Mouse (Mus musculus) left cerebral cortex, postnatal 4 days (tissue): Measurements from ENCODE around the gene Tcp11l2. TPM values are rescaled to one million over a fixed set of nuclear protein-coding genes. Genes with fewer than 3 reads are reported as not detected.
A peak's percentile ranks its signal among the peaks of the same experiment; 100 is the strongest.

Source experiments
- DNase-seq: peaks from one replicate; pipeline ENCODE4 v3.0.0-alpha.2; 2022
- intact Hi-C: fragments of 180-260 bp; cut with DNase I; formaldehyde crosslinking; loops from one replicate; pipeline ENCODE4 v1.15.1; 2025
- total RNA-seq, 2 experiments: library from RNA; stranded (reverse); gene quantifications; 2 replicates each; pipeline ENCODE4 v1.2.3; 2021

Tcp11l2 gene
- total RNA-seq, 2 experiments from 2014 or later, result 14.2 to 15.5 TPM

DNA sequence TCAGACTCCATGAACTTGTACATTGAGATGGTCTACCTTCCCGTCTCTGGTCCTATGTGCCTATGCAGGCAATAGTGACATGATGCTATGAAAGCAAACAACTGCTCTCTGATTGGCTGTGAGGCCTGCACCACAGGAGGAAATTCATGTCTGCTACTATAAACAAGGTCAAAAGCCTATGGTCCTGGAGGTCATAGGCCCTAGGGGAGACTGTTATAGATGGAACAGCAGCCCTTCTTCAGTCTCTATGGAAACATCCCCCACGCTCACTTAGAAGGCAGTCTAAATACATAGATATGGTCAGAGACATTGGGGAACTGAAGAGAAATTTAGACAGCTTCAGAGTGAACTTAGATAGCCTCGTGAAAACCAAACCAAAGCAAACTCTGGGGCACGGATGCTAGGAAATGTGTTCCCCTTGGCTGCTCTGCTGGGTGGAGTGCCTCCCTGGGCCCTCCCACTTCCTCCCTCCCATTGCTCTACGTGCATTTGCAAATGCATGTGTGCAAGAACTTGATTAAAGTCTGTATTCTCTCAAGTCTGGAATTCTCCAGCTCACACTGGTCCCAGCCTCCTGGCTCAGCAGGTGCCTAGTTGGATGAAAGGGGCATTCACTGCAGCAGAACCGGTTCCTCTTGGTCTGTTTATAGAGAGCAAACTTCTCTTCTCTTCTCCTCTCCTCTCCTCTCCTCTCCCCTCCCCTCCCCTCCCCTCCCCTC, 22.0 kb upstream of the Tcp11l2 start:
- intact Hi-C loops, result no loop called here
- DNase-seq, result no peak

DNA sequence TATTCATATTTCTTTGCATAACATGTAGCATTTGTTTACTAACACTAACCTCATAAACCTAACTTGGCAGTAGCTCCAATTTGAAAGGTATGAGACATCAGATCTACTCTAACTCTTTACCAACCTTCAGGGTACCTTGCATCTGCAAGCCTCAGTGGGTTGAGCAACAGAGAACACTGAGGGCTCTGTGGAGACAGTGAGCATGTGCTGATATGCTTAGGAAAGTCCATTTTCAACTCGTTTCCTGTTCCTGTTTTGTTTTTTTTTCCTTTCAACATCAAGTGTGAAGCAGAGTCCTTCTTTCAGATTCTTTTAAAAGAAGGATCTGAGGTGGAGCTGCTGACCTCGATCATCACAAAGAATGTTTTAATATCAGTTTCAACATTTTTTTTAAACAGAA, 20.3 kb upstream of the Tcp11l2 start:
- intact Hi-C loops, result no loop called here
- no peak for DNase-seq

DNA sequence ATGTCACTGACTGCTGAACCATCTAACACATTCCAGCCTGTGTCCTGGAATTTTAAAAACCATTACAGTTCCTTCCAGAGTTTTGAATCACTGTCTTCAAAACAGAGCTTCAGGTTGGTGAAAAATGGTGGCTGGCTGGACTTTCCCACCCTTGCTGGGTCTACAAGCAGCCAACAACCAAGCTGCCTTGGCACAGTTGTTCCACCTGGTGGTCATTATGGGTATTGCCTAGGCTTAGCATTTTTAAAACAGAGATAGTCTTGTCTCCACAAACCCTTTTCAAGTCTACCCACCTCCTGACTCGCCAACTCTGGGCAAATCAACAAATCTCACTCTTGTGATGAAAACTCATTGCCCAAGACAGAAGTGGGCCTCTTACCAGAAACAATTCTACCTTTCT, 17.9 kb upstream of the Tcp11l2 start:
- no peak for DNase-seq
- intact Hi-C loops, result no loop called here

DNA sequence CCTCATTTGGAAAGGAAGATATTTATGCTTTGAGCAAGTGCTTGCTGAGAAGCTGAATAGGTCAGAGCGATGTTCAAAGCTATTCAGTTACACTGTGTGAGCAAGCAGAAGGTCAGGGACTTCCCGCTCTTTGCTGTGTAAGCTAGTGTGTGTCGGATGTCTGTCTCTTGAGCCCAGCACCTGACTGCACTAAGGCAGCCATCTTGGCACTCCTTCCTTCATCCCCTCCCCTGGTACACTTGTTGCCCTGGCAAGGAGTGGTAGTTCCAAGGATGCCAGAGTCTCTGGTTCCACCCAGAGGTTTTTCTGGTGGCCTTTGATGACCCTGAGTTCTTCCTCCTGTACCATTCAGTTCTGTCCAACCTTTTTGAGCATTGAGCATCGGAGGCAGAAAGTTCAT, 16.4 kb upstream of the Tcp11l2 start:
- intact Hi-C loops, result no loop called here
- DNase-seq, result no peak

DNA sequence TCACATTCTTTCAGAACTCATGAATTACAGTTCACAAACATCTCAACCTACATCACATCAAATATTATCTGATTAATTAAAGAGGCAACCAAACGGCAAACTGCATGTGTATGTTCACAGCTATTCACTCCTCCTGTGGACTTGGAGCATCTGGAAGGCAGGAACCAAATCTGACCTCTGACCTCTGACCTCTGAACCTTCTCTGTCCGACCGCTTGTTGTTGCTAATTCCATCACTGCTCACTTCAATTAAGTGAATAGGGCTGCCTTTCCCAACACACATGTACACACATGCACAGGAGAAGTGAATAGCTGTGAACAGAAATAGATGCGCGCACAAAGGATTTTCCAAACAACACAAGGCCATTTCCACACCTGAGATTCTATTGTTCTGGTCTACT, 14.3 kb upstream of the Tcp11l2 start:
- intact Hi-C loops, result no loop called here

DNA sequence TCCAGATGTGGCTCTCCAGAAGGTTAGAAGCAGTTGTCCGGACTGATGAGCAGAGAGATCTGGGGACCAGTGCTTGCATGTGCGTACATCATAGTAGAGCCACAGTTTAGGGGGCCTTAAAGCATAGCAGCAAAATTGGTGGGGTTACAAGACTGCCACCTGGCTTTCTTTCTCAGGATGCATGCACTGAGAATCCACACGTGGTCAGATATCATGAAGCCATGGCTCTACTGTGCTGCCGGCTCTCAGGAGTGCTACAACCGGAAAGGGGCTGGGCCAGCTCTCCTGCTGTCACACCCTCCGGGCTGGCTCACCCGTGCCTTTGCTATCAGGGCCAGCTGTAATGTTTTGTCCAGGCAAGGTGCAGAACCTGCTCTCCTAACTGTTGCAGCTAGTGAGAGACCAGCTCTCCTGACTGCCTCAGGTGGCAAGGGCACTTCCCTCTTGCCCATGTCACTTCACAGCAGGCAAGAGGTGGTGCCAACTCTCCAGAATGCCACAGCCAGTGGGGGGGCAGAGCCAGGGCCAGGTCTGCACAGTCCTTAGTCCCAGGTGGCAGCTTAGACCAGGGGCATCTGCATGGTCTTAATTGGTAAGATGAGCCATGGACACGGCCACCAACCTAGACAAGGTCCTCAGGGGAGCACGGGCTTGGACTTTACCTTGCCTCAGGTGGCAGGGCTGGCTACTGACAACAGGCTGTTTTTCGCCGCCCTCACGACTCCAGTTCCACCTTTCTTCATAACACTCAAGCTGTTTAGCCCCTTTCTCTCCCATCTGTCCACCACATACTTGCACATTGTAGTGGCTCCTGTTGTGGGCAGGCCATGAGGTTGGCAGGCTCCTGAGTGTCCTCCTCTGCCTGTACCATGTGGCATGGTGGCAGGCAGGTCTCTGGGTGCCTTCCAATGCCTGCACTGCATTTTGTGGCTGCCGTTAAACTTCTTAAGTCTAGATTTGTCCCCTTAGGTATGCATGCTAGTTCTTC, 13.6 kb upstream of the Tcp11l2 start:
- DNase-seq, result peak; percentile 28
- intact Hi-C loops, result no loop called here

More for the DNA sequence above, 14.3 kb upstream of the Tcp11l2 start:
- DNase-seq, result no peak

DNA sequence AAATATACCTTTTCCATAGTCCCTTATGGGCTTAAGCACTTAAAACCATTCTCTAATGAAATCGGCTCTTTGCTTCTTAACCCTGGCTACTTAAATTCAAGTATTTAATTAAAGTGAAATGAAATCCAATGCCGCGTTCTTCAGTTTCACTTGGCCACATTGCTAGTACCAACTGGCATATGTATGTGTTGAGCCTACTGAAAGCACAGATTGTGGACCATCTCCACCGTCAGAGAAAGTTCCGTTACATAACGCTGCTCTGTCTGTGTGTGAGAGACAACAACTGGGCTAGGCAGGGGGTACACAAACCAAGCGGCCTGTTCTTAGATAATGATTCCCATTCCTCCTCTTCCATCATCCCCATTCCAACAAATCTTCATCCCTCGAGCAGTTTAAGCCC, 12.0 kb upstream of the Tcp11l2 start:
- no peak for DNase-seq
- intact Hi-C loops, result no loop called here

DNA sequence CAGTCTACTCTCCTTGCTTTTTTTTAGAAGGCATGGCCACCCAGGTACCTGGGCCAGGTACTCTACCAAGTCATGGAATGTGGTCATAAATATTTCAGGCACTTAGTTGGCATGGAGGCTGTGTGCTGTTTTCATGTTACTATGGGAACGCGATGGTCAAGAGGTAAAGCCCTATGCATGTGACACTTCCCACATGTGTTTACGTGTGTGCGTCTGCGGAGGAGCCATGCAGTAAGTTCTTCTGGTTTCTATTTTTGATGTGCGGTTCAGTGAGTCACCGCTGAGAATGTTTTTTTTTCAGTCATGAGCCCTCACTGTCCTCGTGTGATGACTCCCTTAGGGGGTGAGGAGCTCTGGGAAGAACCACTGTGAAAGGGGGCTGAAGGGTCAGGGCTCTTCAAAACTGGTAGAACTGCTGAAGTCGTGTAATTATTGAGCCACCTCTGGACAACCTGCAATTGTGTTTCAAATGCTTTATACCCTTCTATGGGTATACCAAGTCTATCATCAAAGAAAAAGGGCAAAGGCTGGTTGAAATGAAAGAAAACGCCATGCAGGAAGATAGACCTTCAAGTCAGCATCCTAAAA, 5.3 kb upstream of the Tcp11l2 start:
- intact Hi-C loops, result no loop called here
- no peak for DNase-seq

DNA sequence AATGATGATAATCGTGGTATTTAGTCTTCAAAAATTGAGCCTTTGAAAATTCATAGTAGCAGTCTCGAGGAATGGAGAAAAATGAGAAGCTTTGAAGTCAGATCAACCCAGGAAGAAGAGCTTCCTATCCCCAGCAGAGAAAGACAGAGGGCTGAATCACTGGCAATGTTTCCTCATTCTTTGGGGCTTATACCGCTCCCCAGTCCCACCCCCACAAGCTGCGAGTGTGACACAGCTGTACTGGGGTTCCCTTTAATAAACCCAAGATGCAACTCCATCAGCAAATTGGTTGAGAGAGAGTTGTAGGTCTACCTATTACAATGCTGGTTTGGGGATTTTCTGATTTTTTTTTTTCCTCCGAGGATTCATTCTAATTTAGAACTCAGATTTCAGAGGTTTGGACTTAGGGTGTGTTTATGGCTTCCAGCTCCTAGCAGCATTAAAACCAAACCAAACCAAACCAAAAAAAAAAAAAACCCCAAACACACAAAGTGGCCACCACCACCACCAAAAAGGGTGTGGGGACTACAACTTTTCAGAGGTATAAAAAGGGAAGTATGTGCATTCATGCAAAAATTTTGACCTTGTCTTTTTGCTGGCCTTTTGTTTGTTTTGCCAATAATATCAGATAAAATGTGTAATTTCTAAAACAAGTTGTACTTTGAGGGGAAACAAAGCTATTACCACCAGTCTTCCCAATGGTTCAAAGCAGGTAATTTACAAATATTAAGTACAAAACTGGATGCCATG, 2.6 kb upstream of the Tcp11l2 start:
- intact Hi-C loops, result no loop called here
- no peak for DNase-seq

DNA sequence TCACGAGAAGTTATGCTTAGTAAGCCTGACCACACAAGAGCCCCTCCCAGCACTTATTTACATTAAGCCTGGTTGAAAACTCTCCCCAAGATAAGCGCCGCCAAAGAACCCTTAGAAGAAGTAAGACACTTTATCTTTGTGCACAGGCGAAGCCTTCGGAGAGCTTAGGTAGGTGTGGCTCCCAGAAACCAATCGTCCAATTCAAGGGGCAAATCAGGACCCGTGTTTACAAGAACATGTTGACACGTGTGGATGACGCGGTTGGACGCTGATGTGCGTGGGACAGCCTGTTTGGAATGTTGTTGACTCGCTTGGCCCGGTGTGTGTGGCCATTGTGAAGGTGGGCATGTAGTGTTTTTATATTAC, 414 bp upstream of the Tcp11l2 start:
- no peak for DNase-seq
- intact Hi-C loops, result no loop called here

DNA sequence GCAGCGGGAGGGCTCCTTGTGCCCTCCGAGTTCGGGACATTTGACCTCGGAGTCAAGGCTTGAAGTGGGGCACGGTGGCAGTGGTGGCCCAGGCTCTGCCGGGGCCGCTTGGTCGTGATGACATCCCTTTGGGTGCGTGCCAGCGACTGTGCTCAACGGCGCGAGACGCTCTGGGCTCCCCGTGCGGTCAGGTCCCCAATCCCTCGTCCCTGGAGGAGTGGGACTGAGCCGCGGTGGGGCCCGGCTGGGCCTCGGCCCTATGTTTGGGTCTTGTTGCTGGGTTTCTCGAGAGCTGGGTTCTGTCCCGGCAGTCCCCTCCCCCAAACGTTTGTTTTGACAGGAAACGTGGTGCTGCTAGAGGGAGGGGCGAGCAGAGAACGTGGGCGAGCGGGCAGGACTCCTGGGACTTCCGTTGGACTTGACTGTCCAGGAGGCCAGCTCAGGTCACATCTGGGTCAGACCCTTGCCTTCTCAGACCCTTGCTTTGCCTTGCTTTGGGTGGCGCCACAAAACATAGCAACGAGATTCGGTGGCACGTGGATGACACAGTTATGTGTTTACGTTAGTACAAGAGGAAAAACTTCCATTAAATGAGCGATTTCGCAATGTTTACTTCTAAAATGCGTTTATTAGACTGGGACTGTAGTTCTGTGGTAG, 773 bp downstream of the Tcp11l2 start:
- peak; percentile 72 for DNase-seq
- intact Hi-C loops, result no loop called here

DNA sequence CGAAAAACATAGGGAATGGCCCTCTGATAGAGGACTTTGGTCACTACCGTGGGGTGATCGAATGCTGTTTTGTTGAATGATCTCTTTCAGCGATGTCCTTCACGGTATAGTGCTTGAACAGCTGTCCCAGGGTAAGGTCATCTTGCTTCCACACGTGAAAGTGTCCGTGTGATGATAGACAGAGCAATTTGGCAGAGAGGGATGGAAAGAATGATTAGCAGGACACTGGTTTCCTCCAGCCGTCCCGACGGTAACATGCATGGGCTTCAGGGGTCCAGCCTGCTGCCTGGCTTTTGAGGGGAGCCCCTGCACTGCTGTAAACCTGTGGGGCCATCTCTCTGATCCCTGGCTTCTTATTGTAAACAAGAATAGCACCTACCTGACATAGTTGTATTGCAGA, 2.3 kb downstream of the Tcp11l2 start:
- intact Hi-C loops, result no loop called here

DNA sequence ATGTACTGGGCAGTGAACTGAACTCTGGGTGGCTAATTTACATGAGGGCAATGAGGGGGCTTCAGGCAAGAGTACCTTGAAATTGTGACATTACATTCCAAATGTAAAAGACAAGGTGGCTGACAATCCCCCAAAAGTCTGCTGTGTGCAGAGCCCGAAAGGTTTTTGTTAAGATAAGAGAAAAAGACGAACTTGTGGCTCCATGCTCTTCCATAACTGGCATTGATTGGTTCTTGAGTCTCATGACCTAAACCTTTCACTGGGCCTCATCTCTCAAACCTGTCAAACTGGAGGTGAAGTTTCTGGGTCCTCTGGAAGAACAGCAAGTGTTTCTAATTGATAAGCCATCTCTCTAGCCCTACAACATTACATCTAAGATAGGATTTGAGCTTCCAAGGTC, 3.1 kb downstream of the Tcp11l2 start:
- DNase-seq, result no peak
- intact Hi-C loops, result no loop called here

More for the DNA sequence above, 2.3 kb downstream of the Tcp11l2 start:
- no peak for DNase-seq

DNA sequence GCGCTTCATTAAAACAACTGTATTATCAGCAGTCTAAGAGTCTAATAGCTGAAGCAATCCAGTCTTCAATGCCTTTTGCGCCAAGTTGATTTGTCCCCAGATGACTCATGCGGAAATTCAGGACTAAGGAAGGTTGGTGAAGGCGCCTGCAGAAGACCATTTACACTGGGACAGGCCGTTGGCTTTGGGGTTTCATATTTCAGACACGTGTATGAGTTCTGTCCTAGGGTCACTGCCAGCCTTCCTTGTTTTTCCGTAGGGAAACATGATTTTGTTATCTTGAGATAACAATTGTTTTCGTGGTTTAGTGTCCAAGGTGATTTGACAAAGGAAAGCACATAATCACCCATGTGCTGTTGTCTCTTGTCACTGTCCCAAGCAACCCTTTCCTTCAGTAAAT, 4.8 kb downstream of the Tcp11l2 start:
- intact Hi-C loops, result no loop called here

DNA sequence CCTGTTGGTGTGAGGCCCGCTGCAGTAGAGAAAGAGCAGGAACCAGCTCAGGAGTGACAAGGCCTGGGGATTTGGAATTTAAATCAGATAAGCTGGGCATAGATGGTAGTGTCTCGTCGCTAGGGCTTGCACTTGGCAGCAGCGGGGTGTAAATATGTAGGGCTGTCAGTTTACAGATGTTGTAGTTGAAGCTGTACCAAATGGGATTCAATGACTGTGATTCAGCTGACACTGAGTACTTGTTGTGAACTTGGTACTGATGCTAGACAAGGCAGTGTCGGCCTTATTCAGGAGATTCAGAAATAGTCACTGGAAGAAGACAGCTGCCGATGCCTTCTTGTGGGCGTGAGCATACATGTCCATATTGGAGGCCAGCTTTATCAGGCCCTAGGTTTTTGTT, 5.8 kb downstream of the Tcp11l2 start:
- intact Hi-C loops, result no loop called here
- no peak for DNase-seq

More for the DNA sequence above, 4.8 kb downstream of the Tcp11l2 start:
- no peak for DNase-seq

DNA sequence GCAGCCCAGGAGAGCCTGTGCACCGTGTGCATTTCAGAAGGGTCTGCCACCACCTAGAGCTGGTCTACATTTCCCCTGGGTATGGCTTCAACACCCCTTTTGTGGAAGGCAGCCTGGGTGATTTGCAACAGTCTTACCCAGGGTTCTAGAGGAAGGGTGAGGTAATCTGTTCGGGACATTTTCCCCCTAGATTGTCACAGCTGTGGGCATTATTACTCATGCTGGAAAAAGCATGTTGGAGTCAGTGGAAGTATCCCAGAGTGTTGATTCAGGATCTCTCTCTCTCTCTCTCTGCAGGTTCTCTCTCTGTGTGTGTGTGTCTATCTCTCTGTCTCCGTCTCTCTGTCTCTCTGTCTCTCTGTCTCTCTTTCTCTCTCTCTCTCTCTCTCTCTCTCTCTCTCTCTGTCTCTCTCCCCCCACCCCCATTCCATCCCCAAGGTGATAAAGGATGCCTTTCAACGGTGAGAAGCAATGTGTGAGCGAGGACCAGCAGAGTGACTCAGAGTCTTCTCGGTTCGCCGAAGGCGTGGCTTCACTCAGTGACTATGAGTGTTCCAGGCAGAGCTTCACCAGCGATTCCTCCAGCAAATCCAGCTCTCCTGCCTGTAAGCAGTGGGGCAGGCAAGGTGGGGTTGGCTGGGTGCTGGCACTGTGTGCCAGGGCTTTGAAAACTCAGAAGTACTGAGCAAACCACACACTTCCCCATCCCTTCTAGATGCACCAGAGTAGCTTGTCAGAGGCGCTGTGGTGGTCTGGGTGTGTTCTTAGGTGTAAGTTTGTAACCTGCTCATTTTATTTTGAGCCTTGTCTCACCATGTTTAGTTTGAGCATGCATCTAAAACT, 8.2 kb downstream of the Tcp11l2 start:
- no peak for DNase-seq
- intact Hi-C loops, result no loop called here

DNA sequence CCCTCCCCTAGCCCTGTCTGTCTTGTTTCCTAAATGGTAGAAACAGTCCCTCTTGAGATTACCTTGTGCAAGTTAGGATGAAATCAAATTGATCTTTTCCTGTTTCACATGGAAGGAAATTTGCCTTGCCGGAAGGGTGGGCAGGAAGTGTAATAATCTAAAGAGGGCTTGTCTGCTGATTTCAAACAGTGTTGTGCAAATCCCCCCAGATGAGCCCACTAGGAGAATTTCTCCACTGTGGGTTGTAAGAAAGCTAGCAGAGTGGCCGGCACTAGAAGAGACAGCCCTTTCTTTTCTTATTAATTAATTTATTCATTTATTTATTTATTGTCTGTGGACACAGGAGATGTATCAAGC, 8.8 kb downstream of the Tcp11l2 start:
- intact Hi-C loops, result no loop called here

DNA sequence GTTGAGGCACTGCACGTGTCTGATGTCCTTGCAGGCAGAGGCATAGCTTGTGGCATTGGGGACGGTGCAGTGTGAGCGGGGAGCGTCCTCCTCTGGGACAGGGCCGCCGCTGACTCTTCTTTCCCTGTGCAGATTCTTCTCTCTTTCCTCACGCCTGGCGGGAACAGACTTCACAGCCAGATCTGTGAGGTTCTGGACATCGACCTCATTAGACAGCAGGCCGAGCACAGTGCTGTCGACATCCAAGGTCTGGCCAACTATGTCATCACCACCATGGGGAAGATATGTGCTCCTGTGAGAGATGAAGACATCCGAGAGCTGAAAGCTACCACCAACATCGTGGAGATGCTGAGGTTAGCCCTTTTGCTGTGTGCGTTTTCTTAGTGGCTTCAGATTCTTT, 14.5 kb downstream of the Tcp11l2 start:
- DNase-seq, result no peak
- intact Hi-C loops, result no loop called here

More for the DNA sequence above, 8.8 kb downstream of the Tcp11l2 start:
- DNase-seq, result no peak

DNA sequence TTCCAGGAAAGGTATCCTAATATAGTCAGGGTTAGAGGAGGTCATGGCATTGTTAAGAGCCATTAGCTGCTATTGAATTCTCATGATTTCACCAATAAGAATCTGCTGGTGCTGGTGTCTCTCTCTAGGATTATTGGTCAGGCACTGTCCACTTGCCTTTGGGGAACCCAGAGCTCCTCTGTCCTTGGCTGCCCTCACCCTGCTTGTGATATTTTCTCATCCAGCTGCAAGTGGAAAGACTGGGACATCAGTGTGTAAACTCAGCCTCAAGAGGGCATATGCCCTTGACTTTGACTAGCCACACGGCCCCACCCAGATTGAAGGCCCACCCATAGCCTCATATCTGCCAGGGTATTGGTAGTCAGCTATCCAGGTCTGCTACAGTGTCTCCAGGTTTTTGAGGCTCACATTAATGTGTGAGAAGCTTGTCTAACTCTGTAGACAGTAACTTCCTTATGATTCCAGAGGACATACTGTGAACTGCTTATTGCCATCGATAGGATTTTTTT, 15.3 kb downstream of the Tcp11l2 start:
- no peak for DNase-seq
- intact Hi-C loops, result no loop called here
